Mouse (Mus musculus): Measurements from ENCODE around the gene Tas2r129. TPM values are rescaled to one million over a fixed set of nuclear protein-coding genes. Genes with fewer than 3 reads are reported as not detected.
"Not testable (repeated sequence)": the region's sequence is repeated elsewhere in the genome, so short reads cannot be mapped to it uniquely, and the experiment has no call there.

Tas2r129 gene
- not detected in 2 replicates for polyA plus RNA-seq (2016; fragmentation: Nextera tagmentation; extraction: Ambion mirVana)

GRCm38 (mm10) chr6:132950802-132951201 lies at the start of gene Tas2r129:
Tas2r129 (plus strand) TSS chr6:132951102.
- Histone ChIP-seq H3K4me2 (no peak within 1 kb of the TSS), H3K9ac (no peak within 1 kb of the TSS), H3K4me3 (no peak within 1 kb of the TSS)

GRCm38 (mm10) chr6:132909351-132909750 lies 41.6 kb upstream of the Tas2r129 start, which contains the start of gene Tas2r125:
Tas2r125 (plus strand) TSS chr6:132909651.
- no peaks in the 10 kb centered on the region for H3K27me3 ChIP-seq (replicated peaks)
- no peaks in the 10 kb centered on the region for H3K9me3 ChIP-seq (replicated peaks)
- H3K4me3 ChIP-seq, result no peak within 1 kb of the TSS
- no peak for ATAC-seq
- no peak within 1 kb of the TSS for H3K9ac ChIP-seq
- H3K27ac ChIP-seq, result no peak within 1 kb of the TSS
- H3K36me3 ChIP-seq, result no peaks in the 10 kb centered on the region
- H3K4me1 ChIP-seq, result no peaks in the 10 kb centered on the region
- H3K4me2 ChIP-seq, result no peak within 1 kb of the TSS
- WGBS (ENCODE audit: insufficient replicate concordance), result 67% methylated on average over 3 of the region's 3 CpGs

More at GRCm38 (mm10) chr6:132950802-132951201, at the start of gene Tas2r129:
- H3K9me3 ChIP-seq (replicated peaks), result no peaks in the 10 kb centered on the region
- 61% methylated on average over 2 of the region's 2 CpGs for WGBS (ENCODE audit: insufficient replicate concordance)
- H3K4me1 ChIP-seq, result no peaks in the 10 kb centered on the region
- H3K36me3 ChIP-seq, result no peaks in the 10 kb centered on the region
- no peak within 1 kb of the TSS for H3K27ac ChIP-seq
- no peak for ATAC-seq
- no peaks in the 10 kb centered on the region for H3K27me3 ChIP-seq (replicated peaks)

GRCm38 (mm10) chr6:132941376-132941775 lies 9.5 kb upstream of the Tas2r129 start:
- not testable (repeated sequence) for H3K4me2 ChIP-seq; H3K4me3 ChIP-seq; ATAC-seq; H3K4me1 ChIP-seq; H3K9ac ChIP-seq; H3K27me3 ChIP-seq (replicated peaks); H3K27ac ChIP-seq; H3K9me3 ChIP-seq (replicated peaks); H3K36me3 ChIP-seq

- Histone ChIP-seq H3K27ac (no peak within 1 kb of the TSS), H3K4me3 (no peak within 1 kb of the TSS), H3K9me3 (replicated peaks) (no peaks in the 10 kb centered on the region), H3K4me2 (no peak within 1 kb of the TSS), H3K27me3 (replicated peaks) (no peaks in the 10 kb centered on the region), H3K4me1 (no peaks in the 10 kb centered on the region), H3K36me3 (no peaks in the 10 kb centered on the region), H3K9ac (no peak within 1 kb of the TSS)
- WGBS (ENCODE audit: insufficient replicate concordance), result 44% methylated on average over 1 of the region's 1 CpGs
- no peak for ATAC-seq
These were observed 6.9 kb downstream of the Tas2r129 start, which contains the start of gene Tas2r131 for GRCm38 (mm10) chr6:132957819-132958218. Tas2r131 (minus strand) TSS chr6:132957919.

- Histone ChIP-seq H3K4me2 (no peak within 1 kb of the TSS), H3K4me1 (no peaks in the 10 kb centered on the region), H3K27me3 (replicated peaks) (no peaks in the 10 kb centered on the region), H3K27ac (no peak within 1 kb of the TSS), H3K9ac (no peak within 1 kb of the TSS), H3K4me3 (no peak within 1 kb of the TSS), H3K9me3 (replicated peaks) (no peaks in the 10 kb centered on the region), H3K36me3 (no peaks in the 10 kb centered on the region)
- WGBS (ENCODE audit: insufficient replicate concordance), result 43% methylated on average over 2 of the region's 2 CpGs
- ATAC-seq, result no peak
These were observed 30.0 kb downstream of the Tas2r129 start, which contains the start of gene Tas2r109 for GRCm38 (mm10) chr6:132980865-132981264. Tas2r109 (minus strand) TSS chr6:132980965.

Other genes starting within 250 kb of the Tas2r129 start
- not detected in 2 replicates for gene Tas2r122, start 239.2 kb upstream of the Tas2r129 start, polyA plus RNA-seq (2016; fragmentation: Nextera tagmentation; extraction: Ambion mirVana)
- gene Tas2r115, start 213.1 kb upstream of the Tas2r129 start, polyA plus RNA-seq (2016; fragmentation: Nextera tagmentation; extraction: Ambion mirVana), result not detected in 2 replicates
- gene Tas2r124, start 196.4 kb upstream of the Tas2r129 start, polyA plus RNA-seq (2016; fragmentation: Nextera tagmentation; extraction: Ambion mirVana), result not detected in 2 replicates
- not detected in 2 replicates for gene Tas2r102, start 189.0 kb upstream of the Tas2r129 start, polyA plus RNA-seq (2016; fragmentation: Nextera tagmentation; extraction: Ambion mirVana)
- not detected in 2 replicates for gene Tas2r136, start 172.9 kb upstream of the Tas2r129 start, polyA plus RNA-seq (2016; fragmentation: Nextera tagmentation; extraction: Ambion mirVana)
- not detected in 2 replicates for gene Tas2r117, start 148.3 kb upstream of the Tas2r129 start, polyA plus RNA-seq (2016; fragmentation: Nextera tagmentation; extraction: Ambion mirVana)
- gene Tas2r123, start 104.0 kb upstream of the Tas2r129 start, polyA plus RNA-seq (2016; fragmentation: Nextera tagmentation; extraction: Ambion mirVana), result not detected in 2 replicates
- gene Tas2r116, start 95.7 kb upstream of the Tas2r129 start, polyA plus RNA-seq (2016; fragmentation: Nextera tagmentation; extraction: Ambion mirVana), result not detected in 2 replicates
- gene Tas2r110, start 83.1 kb upstream of the Tas2r129 start, polyA plus RNA-seq (2016; fragmentation: Nextera tagmentation; extraction: Ambion mirVana), result not detected in 2 replicates
- gene Tas2r113, start 58.1 kb upstream of the Tas2r129 start, polyA plus RNA-seq (2016; fragmentation: Nextera tagmentation; extraction: Ambion mirVana), result not detected in 2 replicates
- gene Tas2r125, start 41.5 kb upstream of the Tas2r129 start, polyA plus RNA-seq (2016; fragmentation: Nextera tagmentation; extraction: Ambion mirVana), result not detected in 2 replicates
- gene Tas2r131, start 6.8 kb downstream of the Tas2r129 start, polyA plus RNA-seq (2016; fragmentation: Nextera tagmentation; extraction: Ambion mirVana), result not detected in 2 replicates
- not detected in 2 replicates for gene Tas2r109, start 29.9 kb downstream of the Tas2r129 start, polyA plus RNA-seq (2016; fragmentation: Nextera tagmentation; extraction: Ambion mirVana)
- not detected in 2 replicates for gene Tas2r103, start 86.0 kb downstream of the Tas2r129 start, polyA plus RNA-seq (2016; fragmentation: Nextera tagmentation; extraction: Ambion mirVana)
- gene Tas2r140, start 104.7 kb downstream of the Tas2r129 start, polyA plus RNA-seq (2016; fragmentation: Nextera tagmentation; extraction: Ambion mirVana), result not detected in 2 replicates
- gene Smim10l1, start 153.8 kb downstream of the Tas2r129 start, polyA plus RNA-seq (2016; fragmentation: Nextera tagmentation; extraction: Ambion mirVana), result 34.3 and 35.3 TPM in 2 replicates